Mouse (Mus musculus): ENCODE results near the gene Runx1.

- TF ChIP-seq CTCF (conservative IDR thresholded peaks at IDR 0.05; ENCODE audit: insufficient read depth, insufficient read length, low read depth, low read length): no peak
- no peak for TF ChIP-seq POLR2A (IDR thresholded peaks at IDR 0.05; ENCODE audit: low read depth, low read length)
Observed at GRCm38 (mm10) chr16:92630950-92631349, 195.0 kb downstream of the Runx1 start.

All from kidney, adult 2 months (tissue).